Comparison of ENCODE assay signal across 10 mouse cellular contexts in the genomic region with DNA sequence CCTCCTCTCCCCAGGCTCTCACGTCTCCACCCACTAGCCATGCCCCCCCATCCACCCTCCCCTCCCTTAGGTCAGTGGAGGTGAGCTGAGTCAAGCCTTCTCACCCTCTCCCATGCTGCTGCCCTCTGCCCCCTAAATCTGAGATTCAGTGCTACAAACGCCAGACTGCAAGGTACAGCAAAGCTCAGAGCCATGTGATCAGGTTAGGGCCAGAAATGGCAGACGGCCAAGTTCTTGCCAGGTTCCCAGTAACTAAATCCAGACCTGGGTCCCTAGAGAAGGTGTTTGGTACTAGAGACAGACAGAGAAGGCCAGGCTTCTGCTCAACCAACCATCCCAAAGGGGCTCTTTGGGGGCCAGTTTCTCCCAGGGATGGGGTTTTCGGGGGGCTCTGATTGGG. TPM values are rescaled to one million over a fixed set of nuclear protein-coding genes. Genes with fewer than 3 reads are reported as not detected.
DNase-seq lines count a peak whose midpoint lies in the region; ATAC-seq and TF ChIP-seq lines count a peak whose summit lies in the region.
"Had no signal": no experiment of that assay in that cellular context is flagged by ENCODE, and none has a peak within 500 bp of the region (broad histone marks: within the 10 kb centered on the region; RNA-seq: fewer than 3 reads in every experiment).

No protein-coding gene starts in this region.

- ATAC-seq in kidney, postnatal 0 days (replicated peaks; ENCODE audit: low FRiP score, low read depth) = 0 out of 2 replicates have a peak, but pooled peaks have one; percentile 69
- ATAC-seq in midbrain, embryonic 15.5 days (replicated peaks) = no peak

- H3K4me2 ChIP-seq in kidney, postnatal 0 days (ENCODE audit: low read length) = no peak overlapping the region
- H3K4me2 ChIP-seq in midbrain, embryonic 15.5 days = no peak overlapping the region

- no peaks in the 10 kb centered on the region for H3K36me3 ChIP-seq in kidney, postnatal 0 days (ENCODE audit: insufficient read depth, low read length)
- no peaks in the 10 kb centered on the region for H3K36me3 ChIP-seq in midbrain, embryonic 15.5 days (replicated peaks)

- 55% methylated on average over 4 of the region's 4 CpGs for WGBS in kidney, postnatal 0 days
- 78% methylated on average over 4 of the region's 4 CpGs for WGBS in midbrain, embryonic 15.5 days

- no peak overlapping the region for H3K9ac ChIP-seq in kidney, postnatal 0 days (ENCODE audit: low read depth, low read length)
- no peak overlapping the region for H3K9ac ChIP-seq in midbrain, embryonic 15.5 days

- TF ChIP-seq CTCF in kidney, postnatal 0 days (IDR thresholded peaks at IDR 0.05; ENCODE audit: low read depth) = no peak

- no peak overlapping the region for H3K4me3 ChIP-seq in kidney, postnatal 0 days (replicated peaks; ENCODE audit: low read depth, low read length)
- no peak overlapping the region for H3K4me3 ChIP-seq in midbrain, embryonic 15.5 days

- 0 out of 2 replicates have a peak, but pooled peaks cover 6% of the 10 kb centered on the region for H3K4me1 ChIP-seq in kidney, postnatal 0 days (replicated peaks; ENCODE audit: insufficient read depth, low read length)
- peaks cover 5% of the 10 kb centered on the region; the same call in 1 of the 2 replicates for H3K4me1 ChIP-seq in midbrain, embryonic 15.5 days

- H3K27me3 ChIP-seq in kidney, postnatal 0 days (ENCODE audit: insufficient read depth, low read length) = no peaks in the 10 kb centered on the region
- no peaks in the 10 kb centered on the region for H3K27me3 ChIP-seq in midbrain, embryonic 15.5 days (replicated peaks)

- no peak overlapping the region for H3K27ac ChIP-seq in kidney, postnatal 0 days
- no peak overlapping the region for H3K27ac ChIP-seq in midbrain, embryonic 15.5 days
- H3K27ac ChIP-seq: macrophage had no signal

- peak; percentile 69 for DNase-seq in adrenal gland, postnatal 10 days
- no peak for DNase-seq in adrenal gland, adult 18-20 months (ENCODE audit: low spot score in 2 of 2)
- peak; percentile 36 for DNase-seq in retina, postnatal 1 day
- no peak for DNase-seq in retina, embryonic 14.5 days (ENCODE audit: low spot score)
- no peak for DNase-seq in kidney, postnatal 0 days (ENCODE audit: low spot score)
- no peak for DNase-seq in testis, postnatal 10 days (ENCODE audit: low spot score)
- no peak for DNase-seq in right cerebral cortex, adult 18-20 months
- DNase-seq: thymus, adult 18-20 months had no signal

- H3K9me3 ChIP-seq in kidney, postnatal 0 days (replicated peaks; ENCODE audit: low read length) = no peaks in the 10 kb centered on the region
- no peaks in the 10 kb centered on the region for H3K9me3 ChIP-seq in midbrain, embryonic 15.5 days

RNA-seq across cellular contexts. Expression of a gene that starts 30.0 kb away (rescaled TPM):
- 10 to 100 TPM; 12.3 to 14.7 TPM for total RNA-seq in adrenal gland, postnatal 10 days (2021)
- 10 to 100 TPM; 19.0 to 20.1 TPM for total RNA-seq in adrenal gland, adult 18-20 months (2021)
- polyA plus RNA-seq in kidney, postnatal 0 days (2015; fragmentation: Nextera tagmentation; extraction: Ambion mirVana) = 23.8 and 26.5 TPM in 2 replicates
- polyA plus RNA-seq in midbrain, embryonic 15.5 days (2015; fragmentation: Nextera tagmentation; extraction: Ambion mirVana) = 25.0 and 25.6 TPM in 2 replicates
- polyA plus RNA-seq: macrophage had no signal

Comparison
In these comparisons a context has a peak if more than half of its experiments do, and no peak if none do; other contexts are left out.
1. DNase-seq: peak in adrenal gland, postnatal 10 days (single experiment) and retina, postnatal 1 day (single experiment); none in adrenal gland, adult 18-20 months (0 of 2), retina, embryonic 14.5 days (single experiment), kidney, postnatal 0 days (single experiment), testis, postnatal 10 days (single experiment) and right cerebral cortex, adult 18-20 months (single experiment).